Mouse (Mus musculus) ES-Bruce4 (cell line): ENCODE measurements around the gene Ankrd31. TPM values are rescaled to one million over a fixed set of nuclear protein-coding genes. Genes with fewer than 3 reads are reported as not detected.

Experiments
- H3K27ac ChIP-seq: 2 replicates; pipeline ENCODE4 v1.5.1; 2012; ENCODE audit warnings: low read length, inconsistent platforms; ENCODE audit not compliant: insufficient read depth
- H3K27me3 ChIP-seq: 2 replicates; pipeline ENCODE4 v1.6.1; 2012; ENCODE audit warnings: mild to moderate bottlenecking, low read length, inconsistent platforms; ENCODE audit not compliant: control insufficient read depth, poor library complexity, insufficient read depth, severe bottlenecking
- H3K36me3 ChIP-seq: 2 replicates; pipeline ENCODE4 v1.6.1; 2012; ENCODE audit warnings: inconsistent platforms, mild to moderate bottlenecking, low read length, moderate library complexity; ENCODE audit not compliant: control insufficient read depth, poor library complexity, insufficient read depth, severe bottlenecking
- H3K4me1 ChIP-seq: one replicate; pipeline ENCODE4 v1.8.1; 2011; ENCODE audit warnings: low read length; ENCODE audit not compliant: control insufficient read depth, insufficient read depth
- H3K4me3 ChIP-seq: 2 replicates; pipeline ENCODE4 v1.5.1; 2011; ENCODE audit warnings: low read depth, mild to moderate bottlenecking, low read length
- H3K9ac ChIP-seq: 2 replicates; pipeline ENCODE4 v1.6.1; 2012; ENCODE audit warnings: low read depth, mild to moderate bottlenecking, inconsistent platforms; ENCODE audit not compliant: poor library complexity, severe bottlenecking
- H3K9me3 ChIP-seq: replicated peaks from 2 replicates; pipeline ENCODE4 v1.6.1; 2012; ENCODE audit warnings: mild to moderate bottlenecking, low read length, inconsistent platforms; ENCODE audit not compliant: control insufficient read depth, poor library complexity, insufficient read depth, severe bottlenecking
- CTCF ChIP-seq: IDR thresholded peaks from one replicate; pipeline ENCODE4 v1.8.1; 2011; ENCODE audit warnings: low read depth, low read length
- EP300 ChIP-seq: IDR thresholded peaks from 2 replicates; pipeline ENCODE4 v1.6.1; 2011; ENCODE audit warnings: low read depth, low read length; ENCODE audit not compliant: insufficient read depth
- POLR2A ChIP-seq: IDR thresholded peaks from one replicate; pipeline ENCODE4 v1.8.1; 2011; ENCODE audit warnings: low read length; ENCODE audit not compliant: insufficient read depth
- polyA plus RNA-seq: library from polyadenylated mRNA; stranded (reverse); fragments of >200 nt; gene quantifications from 2 replicates; pipeline ENCODE4 v1.2.4, GENCODE M21; 2011; ENCODE audit warnings: low read depth; ENCODE audit not compliant: missing spikeins, insufficient read depth, insufficient read length

Ankrd31 gene
- polyA plus RNA-seq, 1 experiment: 0.67 TPM

DNA sequence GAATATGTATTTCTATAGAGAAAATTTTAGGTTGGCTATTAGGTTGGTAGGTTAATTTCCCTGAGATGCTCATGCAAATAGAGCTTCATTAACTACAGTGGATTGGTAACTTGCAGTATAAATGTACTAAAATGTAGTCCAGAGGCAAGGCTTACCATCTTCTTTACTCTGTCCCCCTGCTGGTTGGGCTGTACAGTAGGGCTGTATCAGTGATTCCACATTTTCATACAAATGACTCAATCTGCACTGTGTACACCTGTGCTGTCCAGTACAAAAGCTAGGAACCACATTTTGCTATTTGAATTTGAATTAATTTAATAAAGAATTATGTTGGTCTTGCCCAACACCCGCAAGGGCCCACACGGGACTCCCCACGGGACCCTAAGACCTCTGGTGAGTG lies 111.1 kb downstream of the Ankrd31 start:
- no peak for TF ChIP-seq EP300
- H3K9ac ChIP-seq: no peak overlapping the region
- H3K27ac ChIP-seq: no peak overlapping the region
- no peak overlapping the region for H3K4me3 ChIP-seq
- H3K9me3 ChIP-seq: no peaks in the 10 kb centered on the region
- no peaks in the 10 kb centered on the region for H3K4me1 ChIP-seq
- no peaks in the 10 kb centered on the region for H3K36me3 ChIP-seq
- H3K27me3 ChIP-seq: no peaks in the 10 kb centered on the region

- H3K27ac ChIP-seq: no peak overlapping the region
- H3K4me1 ChIP-seq: no peaks in the 10 kb centered on the region
- H3K4me3 ChIP-seq: no peak overlapping the region
- no peaks in the 10 kb centered on the region for H3K27me3 ChIP-seq
- H3K36me3 ChIP-seq: no peaks in the 10 kb centered on the region
- H3K9ac ChIP-seq: no peak overlapping the region
- H3K9me3 ChIP-seq: no peaks in the 10 kb centered on the region
- no peak for TF ChIP-seq EP300
- TF ChIP-seq CTCF: no peak
- no peak for TF ChIP-seq POLR2A
Observed at GRCm38 (mm10) chr13:96870742-96871141, 122.7 kb downstream of the Ankrd31 start.

GRCm38 (mm10) chr13:96874071-96874470 lies 126.0 kb downstream of the Ankrd31 start:
- no peak overlapping the region for H3K4me3 ChIP-seq
- H3K9ac ChIP-seq: no peak overlapping the region
- no peaks in the 10 kb centered on the region for H3K36me3 ChIP-seq
- no peak for TF ChIP-seq EP300
- TF ChIP-seq CTCF: no peak
- no peak for TF ChIP-seq POLR2A
- H3K9me3 ChIP-seq: no peaks in the 10 kb centered on the region
- no peaks in the 10 kb centered on the region for H3K27me3 ChIP-seq
- H3K4me1 ChIP-seq: no peaks in the 10 kb centered on the region
- no peak overlapping the region for H3K27ac ChIP-seq

DNA sequence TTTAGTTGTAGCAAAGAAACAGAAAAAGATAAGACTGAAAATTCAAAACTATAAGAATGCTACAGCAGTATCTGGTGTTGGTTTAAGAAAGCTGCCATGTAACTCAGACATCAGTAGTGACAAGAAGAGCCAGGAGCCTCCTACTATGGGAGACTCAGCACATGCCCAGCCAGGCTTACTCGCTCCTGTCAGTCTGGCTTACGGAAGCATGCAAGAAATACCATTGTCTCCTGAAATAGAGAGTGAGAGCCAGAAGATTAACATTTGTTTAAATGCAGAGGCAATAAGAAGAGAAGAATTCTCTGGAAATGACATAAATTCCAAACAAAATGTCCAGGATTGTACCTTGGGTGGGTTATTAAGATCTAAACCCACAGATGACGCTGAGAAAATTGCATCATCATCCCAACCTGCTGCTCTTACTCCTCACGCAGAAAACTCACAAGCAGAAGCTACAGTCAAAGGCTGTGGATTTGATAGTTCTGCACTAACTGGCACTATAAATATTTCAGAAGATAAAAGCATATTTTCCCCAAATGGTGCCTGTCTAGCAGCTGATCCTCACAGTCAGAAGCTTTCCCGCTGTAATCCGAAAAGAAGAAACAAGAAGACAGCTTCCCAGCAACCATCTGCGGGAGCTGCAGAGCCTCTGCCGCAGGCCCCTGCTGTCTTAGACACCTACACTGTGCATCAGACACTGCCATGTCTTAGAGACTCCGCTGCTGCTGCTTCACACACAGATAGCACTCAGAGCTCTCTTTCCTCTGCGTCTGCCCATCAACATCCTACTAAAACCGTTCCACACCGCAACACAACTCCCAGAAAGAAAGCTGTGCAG lies 130.4 kb downstream of the Ankrd31 start:
- Histone ChIP-seq H3K4me3 (no peak overlapping the region), H3K27ac (no peak overlapping the region)
- TF ChIP-seq POLR2A: no peak
- no peak for TF ChIP-seq EP300
- TF ChIP-seq CTCF: no peak

GRCm38 (mm10) chr13:96884534-96884933 lies 136.5 kb downstream of the Ankrd31 start:
- H3K9me3 ChIP-seq: no peaks in the 10 kb centered on the region
- no peaks in the 10 kb centered on the region for H3K4me1 ChIP-seq
- no peaks in the 10 kb centered on the region; the same call in none of the 2 replicates for H3K27me3 ChIP-seq
- no peak overlapping the region for H3K9ac ChIP-seq
- TF ChIP-seq EP300 (no peak), CTCF (no peak), POLR2A (no peak)
- no peak overlapping the region for H3K4me3 ChIP-seq
- H3K27ac ChIP-seq: no peak overlapping the region
- no peaks in the 10 kb centered on the region for H3K36me3 ChIP-seq

More for the DNA sequence above, 130.4 kb downstream of the Ankrd31 start:
- no peak overlapping the region for H3K9ac ChIP-seq
- H3K4me1 ChIP-seq: no peaks in the 10 kb centered on the region
- H3K9me3 ChIP-seq: no peaks in the 10 kb centered on the region
- H3K36me3 ChIP-seq: no peaks in the 10 kb centered on the region
- H3K27me3 ChIP-seq: no peaks in the 10 kb centered on the region; the same call in none of the 2 replicates

DNA sequence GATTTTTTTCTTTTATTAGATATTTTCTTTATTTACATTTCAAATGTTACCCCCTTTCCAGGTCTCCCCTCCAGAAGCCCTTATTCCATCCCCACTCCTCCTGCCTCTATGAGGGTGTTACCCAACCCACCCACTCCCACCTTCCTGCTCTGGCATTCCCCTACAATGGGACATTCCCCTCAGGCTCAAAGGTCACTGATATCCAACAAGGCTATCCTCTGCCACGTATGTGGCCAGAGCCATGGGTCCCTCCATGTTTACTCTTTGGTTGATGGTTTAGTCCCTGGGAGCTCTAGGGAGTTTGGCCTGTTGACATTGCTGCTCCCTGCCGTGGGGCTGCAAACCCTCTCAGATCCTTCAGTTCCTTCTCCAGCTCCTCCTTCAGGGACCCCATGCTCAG lies 141.9 kb downstream of the Ankrd31 start:
- no peak overlapping the region for H3K4me3 ChIP-seq
- TF ChIP-seq POLR2A (no peak), EP300 (no peak), CTCF (no peak)
- H3K9me3 ChIP-seq: no peaks in the 10 kb centered on the region
- H3K36me3 ChIP-seq: no peaks in the 10 kb centered on the region
- no peak overlapping the region for H3K27ac ChIP-seq
- no peaks in the 10 kb centered on the region for H3K4me1 ChIP-seq
- peaks cover 1% of the 10 kb centered on the region; the same call in 1 of the 2 replicates for H3K27me3 ChIP-seq
- H3K9ac ChIP-seq: no peak overlapping the region
